Mouse (Mus musculus): ENCODE results near the gene Set. TPM values are rescaled to one million over a fixed set of nuclear protein-coding genes. Genes with fewer than 3 reads are reported as not detected.

Set gene
- polyA plus RNA-seq, 1 experiment = 118 TPM

DNA sequence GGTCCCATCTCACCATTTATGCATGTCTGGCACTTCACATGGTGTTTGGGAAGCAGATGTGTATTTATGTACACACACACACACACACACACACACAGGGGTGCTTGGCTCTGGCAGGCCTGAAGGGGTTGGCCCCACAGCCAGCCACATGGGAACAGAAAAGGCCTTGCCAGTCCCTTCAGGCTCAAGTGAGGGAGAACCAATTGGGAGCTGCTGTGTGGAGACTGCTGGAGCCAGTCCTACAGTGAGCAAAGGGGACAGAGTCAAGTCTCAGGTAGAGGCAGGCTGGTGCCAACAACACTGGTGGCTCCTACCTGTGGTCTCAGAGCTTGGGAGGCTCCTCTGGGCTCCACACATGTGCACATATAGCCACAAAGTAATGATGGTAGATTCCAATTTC lies 17.5 kb upstream of the Set start:
- no peak overlapping the region for H3K4me3 ChIP-seq
- no peak overlapping the region for H3ac ChIP-seq (ENCODE audit: control insufficient read depth, insufficient read length)
- no peaks in the 10 kb centered on the region for H3K79me2 ChIP-seq (ENCODE audit: control insufficient read depth, insufficient read depth)
- TF ChIP-seq POLR2AphosphoS2 (IDR thresholded peaks at IDR 0.05; ENCODE audit: insufficient read length, low read depth) (no peak), MYOD1 (IDR thresholded peaks at IDR 0.05; ENCODE audit: control insufficient read depth in 1 of 3, insufficient read length in 2 of 3, low read depth in 2 of 3) (no peak), SRF (IDR thresholded peaks at IDR 0.05; ENCODE audit: control insufficient read depth, insufficient read length, low read depth) (no peak), CEBPB (IDR thresholded peaks at IDR 0.05; ENCODE audit: insufficient read depth, poor library complexity, severe bottlenecking) (no peak), TCF3 (IDR thresholded peaks at IDR 0.05; ENCODE audit: insufficient read length, low read depth) (no peak), TCF12 (IDR thresholded peaks at IDR 0.05; ENCODE audit: insufficient read depth, poor library complexity, severe bottlenecking) (no peak), MYOG (IDR thresholded peaks at IDR 0.05; ENCODE audit: control insufficient read depth in 1 of 3, insufficient read depth in 1 of 3, insufficient read length in 2 of 3, low read depth in 2 of 3) (no peak), MAX (IDR thresholded peaks at IDR 0.05; ENCODE audit: low read depth) (no peak), POLR2A (IDR thresholded peaks at IDR 0.05; ENCODE audit: insufficient read length, low read depth) (no peak)
- H3K27me3 ChIP-seq (ENCODE audit: control insufficient read depth, insufficient read depth, insufficient read length) = no peaks in the 10 kb centered on the region
- no peaks in the 10 kb centered on the region for H3K36me3 ChIP-seq (ENCODE audit: control insufficient read depth, insufficient read depth)
- H3K4me2 ChIP-seq (ENCODE audit: low read depth) = no peak overlapping the region

DNA sequence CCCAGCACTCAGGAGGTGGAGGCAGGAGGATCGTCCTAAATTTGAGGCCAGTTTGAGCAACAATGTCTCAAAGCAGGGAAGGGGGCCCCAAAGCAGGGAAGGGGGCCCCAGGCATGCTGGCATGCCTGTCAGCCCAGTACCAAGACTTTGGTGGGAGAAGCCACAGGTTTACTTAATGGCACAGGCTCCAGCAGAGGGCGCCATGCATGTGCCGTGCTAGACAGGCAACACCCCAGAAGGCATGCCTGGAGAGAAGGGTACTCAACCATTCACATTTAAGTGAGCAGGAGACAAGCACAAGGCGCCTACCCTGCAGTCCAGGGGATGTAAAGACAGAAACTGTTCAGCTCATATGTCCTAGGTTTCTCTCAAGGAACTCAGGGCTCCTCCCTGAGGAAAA lies 14.7 kb upstream of the Set start:
- Histone ChIP-seq H3ac (ENCODE audit: control insufficient read depth, insufficient read length) (no peak overlapping the region), H3K4me3 (no peak overlapping the region), H3K27me3 (ENCODE audit: control insufficient read depth, insufficient read depth, insufficient read length) (no peaks in the 10 kb centered on the region), H3K79me2 (ENCODE audit: control insufficient read depth, insufficient read depth) (no peaks in the 10 kb centered on the region), H3K4me2 (ENCODE audit: low read depth) (no peak overlapping the region), H3K36me3 (ENCODE audit: control insufficient read depth, insufficient read depth) (no peaks in the 10 kb centered on the region)
- TF ChIP-seq MYOD1 (IDR thresholded peaks at IDR 0.05; ENCODE audit: control insufficient read depth in 1 of 3, insufficient read length in 2 of 3, low read depth in 2 of 3) (no peak), TCF12 (IDR thresholded peaks at IDR 0.05; ENCODE audit: insufficient read depth, poor library complexity, severe bottlenecking) (no peak), POLR2AphosphoS2 (IDR thresholded peaks at IDR 0.05; ENCODE audit: insufficient read length, low read depth) (no peak), USF1 (IDR thresholded peaks at IDR 0.05; ENCODE audit: low read depth) (no peak), CEBPB (IDR thresholded peaks at IDR 0.05; ENCODE audit: insufficient read depth, poor library complexity, severe bottlenecking) (no peak), MAX (IDR thresholded peaks at IDR 0.05; ENCODE audit: low read depth) (no peak), TCF3 (IDR thresholded peaks at IDR 0.05; ENCODE audit: insufficient read length, low read depth) (no peak), POLR2A (IDR thresholded peaks at IDR 0.05; ENCODE audit: insufficient read length, low read depth) (no peak), E2F4 (IDR thresholded peaks at IDR 0.05; ENCODE audit: insufficient read depth) (no peak), SRF (IDR thresholded peaks at IDR 0.05; ENCODE audit: control insufficient read depth, insufficient read length, low read depth) (no peak), MYOG (IDR thresholded peaks at IDR 0.05; ENCODE audit: control insufficient read depth in 1 of 3, insufficient read depth in 1 of 3, insufficient read length in 2 of 3, low read depth in 2 of 3) (no peak)

DNA sequence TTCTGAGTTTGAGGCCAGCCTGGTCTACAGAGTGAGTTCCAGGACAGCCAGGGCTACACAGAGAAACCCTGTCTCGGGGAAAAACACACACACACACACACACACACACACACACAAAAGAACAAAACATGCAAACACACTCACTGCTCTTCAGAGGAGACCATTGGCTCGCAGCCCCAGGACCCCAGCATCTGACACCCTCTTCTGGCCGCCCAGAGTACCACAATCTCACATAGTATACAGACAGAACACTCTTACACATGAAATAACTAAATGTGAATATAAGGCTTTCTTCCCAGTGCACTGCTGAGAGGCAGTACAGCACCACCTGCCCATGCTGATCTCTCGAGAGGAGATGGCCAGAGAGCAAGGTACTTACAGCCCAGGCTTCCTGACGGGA lies 12.6 kb upstream of the Set start:
- no peaks in the 10 kb centered on the region for H3K27me3 ChIP-seq (ENCODE audit: control insufficient read depth, insufficient read depth, insufficient read length)
- no peaks in the 10 kb centered on the region for H3K79me2 ChIP-seq (ENCODE audit: control insufficient read depth, insufficient read depth)
- no peaks in the 10 kb centered on the region for H3K36me3 ChIP-seq (ENCODE audit: control insufficient read depth, insufficient read depth)
- no peak overlapping the region for H3ac ChIP-seq (ENCODE audit: control insufficient read depth, insufficient read length)
- TF ChIP-seq MAX (IDR thresholded peaks at IDR 0.05; ENCODE audit: low read depth) (no peak), TCF12 (IDR thresholded peaks at IDR 0.05; ENCODE audit: insufficient read depth, poor library complexity, severe bottlenecking) (no peak), TCF3 (IDR thresholded peaks at IDR 0.05; ENCODE audit: insufficient read length, low read depth) (no peak), USF1 (IDR thresholded peaks at IDR 0.05; ENCODE audit: low read depth) (no peak), MYOG (IDR thresholded peaks at IDR 0.05; ENCODE audit: control insufficient read depth in 1 of 3, insufficient read depth in 1 of 3, insufficient read length in 2 of 3, low read depth in 2 of 3) (no peak), POLR2A (IDR thresholded peaks at IDR 0.05; ENCODE audit: insufficient read length, low read depth) (no peak), MYOD1 (IDR thresholded peaks at IDR 0.05; ENCODE audit: control insufficient read depth in 1 of 3, insufficient read length in 2 of 3, low read depth in 2 of 3) (no peak), SRF (IDR thresholded peaks at IDR 0.05; ENCODE audit: control insufficient read depth, insufficient read length, low read depth) (no peak)
- no peak overlapping the region for H3K4me2 ChIP-seq (ENCODE audit: low read depth)
- H3K4me3 ChIP-seq = no peak overlapping the region

DNA sequence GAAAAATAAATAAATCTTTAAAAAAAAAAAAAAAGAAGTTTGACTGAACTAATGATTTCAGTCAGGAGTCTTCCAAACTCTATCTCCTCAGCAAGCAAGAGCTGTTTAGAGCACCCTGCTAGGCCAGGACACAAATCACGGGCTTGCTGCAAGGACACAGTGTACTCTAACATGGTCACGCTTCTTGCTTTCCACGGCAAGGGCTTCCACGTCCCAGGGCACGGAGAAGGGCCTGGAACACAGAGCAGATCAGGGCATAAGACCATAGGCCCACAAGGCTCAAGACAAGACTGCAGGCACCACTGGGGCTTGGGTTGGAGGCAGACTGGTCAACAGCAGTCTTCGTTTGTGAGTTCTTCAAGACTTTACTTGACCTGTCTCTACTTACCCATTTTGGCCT lies 10.1 kb upstream of the Set start:
- Histone ChIP-seq H3K27me3 (ENCODE audit: control insufficient read depth, insufficient read depth, insufficient read length) (no peaks in the 10 kb centered on the region), H3K4me3 (no peak overlapping the region), H3K4me2 (ENCODE audit: low read depth) (no peak overlapping the region), H3ac (ENCODE audit: control insufficient read depth, insufficient read length) (no peak overlapping the region), H3K36me3 (ENCODE audit: control insufficient read depth, insufficient read depth) (no peaks in the 10 kb centered on the region), H3K79me2 (ENCODE audit: control insufficient read depth, insufficient read depth) (no peaks in the 10 kb centered on the region)
- no peak for TF ChIP-seq POLR2A (IDR thresholded peaks at IDR 0.05; ENCODE audit: insufficient read length, low read depth)
- TF ChIP-seq TCF3 (IDR thresholded peaks at IDR 0.05; ENCODE audit: insufficient read length, low read depth) = no peak
- TF ChIP-seq MAX (IDR thresholded peaks at IDR 0.05; ENCODE audit: low read depth) = no peak
- TF ChIP-seq SRF (IDR thresholded peaks at IDR 0.05; ENCODE audit: control insufficient read depth, insufficient read length, low read depth) = no peak
- no peak for TF ChIP-seq MYOG (IDR thresholded peaks at IDR 0.05; ENCODE audit: control insufficient read depth in 1 of 3, insufficient read depth in 1 of 3, insufficient read length in 2 of 3, low read depth in 2 of 3)
- no peak for TF ChIP-seq POLR2AphosphoS2 (IDR thresholded peaks at IDR 0.05; ENCODE audit: insufficient read length, low read depth)
- TF ChIP-seq TCF12 (IDR thresholded peaks at IDR 0.05; ENCODE audit: insufficient read depth, poor library complexity, severe bottlenecking) = no peak
- TF ChIP-seq REST (IDR thresholded peaks at IDR 0.05; ENCODE audit: insufficient read depth, insufficient read length) = no peak
- TF ChIP-seq E2F4 (IDR thresholded peaks at IDR 0.05; ENCODE audit: insufficient read depth) = no peak

DNA sequence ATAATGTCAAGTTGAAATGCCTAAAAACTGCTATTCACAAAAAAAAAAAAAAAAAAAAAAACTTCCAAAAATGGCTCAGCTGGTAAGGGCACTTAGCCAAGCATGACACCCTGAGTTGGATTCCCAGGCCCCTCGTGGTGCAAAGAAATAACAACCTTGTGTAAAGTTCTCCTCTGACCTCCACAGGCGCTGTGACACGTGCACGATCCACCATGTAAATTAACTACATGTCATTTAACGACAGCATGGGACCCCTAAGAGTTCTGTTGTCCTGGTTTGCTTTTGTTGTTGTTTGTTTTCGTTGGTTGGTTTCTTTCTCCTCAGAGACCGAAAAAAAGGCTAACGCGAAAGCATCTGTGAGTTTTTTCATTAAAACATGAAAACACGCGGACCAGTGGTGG lies 9.1 kb upstream of the Set start:
- TF ChIP-seq POLR2AphosphoS2 (IDR thresholded peaks at IDR 0.05; ENCODE audit: insufficient read length, low read depth) = no peak
- no peak for TF ChIP-seq CEBPB (IDR thresholded peaks at IDR 0.05; ENCODE audit: insufficient read depth, poor library complexity, severe bottlenecking)
- TF ChIP-seq MAX (IDR thresholded peaks at IDR 0.05; ENCODE audit: low read depth) = no peak
- TF ChIP-seq USF1 (IDR thresholded peaks at IDR 0.05; ENCODE audit: low read depth) = no peak
- TF ChIP-seq REST (IDR thresholded peaks at IDR 0.05; ENCODE audit: insufficient read depth, insufficient read length) = no peak
- no peak for TF ChIP-seq MYOD1 (IDR thresholded peaks at IDR 0.05; ENCODE audit: control insufficient read depth in 1 of 3, insufficient read length in 2 of 3, low read depth in 2 of 3)
- TF ChIP-seq E2F4 (IDR thresholded peaks at IDR 0.05; ENCODE audit: insufficient read depth) = no peak
- TF ChIP-seq TCF3 (IDR thresholded peaks at IDR 0.05; ENCODE audit: insufficient read length, low read depth) = no peak
- no peak for TF ChIP-seq POLR2A (IDR thresholded peaks at IDR 0.05; ENCODE audit: insufficient read length, low read depth)
- H3K79me2 ChIP-seq (ENCODE audit: control insufficient read depth, insufficient read depth) = no peaks in the 10 kb centered on the region
- peak overlapping the region; percentile 35 for H3K4me3 ChIP-seq
- H3K4me2 ChIP-seq (ENCODE audit: low read depth) = peak overlapping the region; percentile 91
- no peaks in the 10 kb centered on the region for H3K36me3 ChIP-seq (ENCODE audit: control insufficient read depth, insufficient read depth)
- peak overlapping the region; percentile 62 for H3ac ChIP-seq (ENCODE audit: control insufficient read depth, insufficient read length)
- no peaks in the 10 kb centered on the region for H3K27me3 ChIP-seq (ENCODE audit: control insufficient read depth, insufficient read depth, insufficient read length)
